Mouse (Mus musculus) limb, embryonic 11.5 days (tissue): ENCODE results near the gene Smim11. TPM values are rescaled to one million over a fixed set of nuclear protein-coding genes. Genes with fewer than 3 reads are reported as not detected.

Source experiments
- ATAC-seq: fragments of 200-750 bp; cut with Nextera tagmentation; 2 replicates; pipeline ENCODE4 v1.8.0; 2017; ENCODE audit warnings: low read depth; ENCODE audit not compliant: insufficient number of reproducible peaks, low FRiP score, low TSS enrichment
- DNase-seq: peaks from one replicate; pipeline ENCODE4 v3.0.0-alpha.2; 2015; ENCODE audit warnings: low spot score
- H3K27ac ChIP-seq: fragments of 300-500 bp; sonication (generic); replicated peaks from 2 replicates; pipeline ENCODE4 v1.5.1; 2014; ENCODE audit warnings: low read depth, mild to moderate bottlenecking, low read length
- H3K27me3 ChIP-seq: fragments of 300-500 bp; sonication (generic); 2 replicates; pipeline ENCODE4 v1.6.1; 2014; ENCODE audit warnings: mild to moderate bottlenecking, low read length, mixed read lengths; ENCODE audit not compliant: control insufficient read depth, insufficient read depth
- H3K36me3 ChIP-seq: fragments of 300-500 bp; sonication (generic); 2 replicates; pipeline ENCODE4 v1.6.1; 2014; ENCODE audit warnings: mild to moderate bottlenecking, low read length, moderate library complexity, mixed read lengths; ENCODE audit not compliant: control insufficient read depth, insufficient read depth
- H3K4me1 ChIP-seq: fragments of 300-500 bp; sonication (generic); 2 replicates; pipeline ENCODE4 v1.6.1; 2014; ENCODE audit warnings: low read length, mixed read lengths; ENCODE audit not compliant: control insufficient read depth, insufficient read depth
- H3K4me2 ChIP-seq: fragments of 300-500 bp; sonication (generic); 2 replicates; pipeline ENCODE4 v1.6.1; 2014; ENCODE audit warnings: low read depth, mild to moderate bottlenecking, moderate library complexity; ENCODE audit not compliant: severe bottlenecking
- H3K4me3 ChIP-seq: fragments of 300-500 bp; sonication (generic); 2 replicates; pipeline ENCODE4 v1.5.1; 2014; ENCODE audit warnings: low read depth, low read length
- H3K9ac ChIP-seq: fragments of 300-500 bp; sonication (generic); 2 replicates; pipeline ENCODE4 v1.6.1; 2014; ENCODE audit warnings: mild to moderate bottlenecking, low read length
- H3K9me3 ChIP-seq: fragments of 300-500 bp; sonication (generic); 2 replicates; pipeline ENCODE4 v1.6.1; 2016; ENCODE audit warnings: low read length; ENCODE audit not compliant: control insufficient read depth
- WGBS: fragments of 180-500 bp; shearing (Covaris S2); extraction: QIAGEN DNeasy Blood & Tissue Kit; methylation state at CpG from one replicate; pipeline ENCODE4 v1.1.7; 2014; 5-methylcytosine and 5-hydroxymethylcytosine counted together
- polyA plus RNA-seq: library from polyadenylated mRNA; unstranded; fragments of >200 nt; fragmentation: Nextera tagmentation; extraction: Ambion mirVana; gene quantifications from 2 replicates; pipeline ENCODE4 v1.2.1, GENCODE M21; 2014

Gene Smim11
- polyA plus RNA-seq, 1 experiment from 2014 or later = 124 TPM

- H3K36me3 ChIP-seq = no peaks in the 10 kb centered on the region
- no peak for ATAC-seq
- no peak overlapping the region for H3K4me2 ChIP-seq
- 95% methylated on average over 2 of the region's 2 CpGs for WGBS
- peaks cover 17% of the 10 kb centered on the region for H3K4me1 ChIP-seq
- no peak overlapping the region for H3K4me3 ChIP-seq
- no peaks in the 10 kb centered on the region for H3K9me3 ChIP-seq
- no peak overlapping the region for H3K9ac ChIP-seq
- H3K27me3 ChIP-seq = no peaks in the 10 kb centered on the region
- DNase-seq = no peak
- H3K27ac ChIP-seq = no peak overlapping the region
Observed at GRCm38 (mm10) chr16:92305519-92305918, 4.4 kb downstream of the Smim11 start.

DNA sequence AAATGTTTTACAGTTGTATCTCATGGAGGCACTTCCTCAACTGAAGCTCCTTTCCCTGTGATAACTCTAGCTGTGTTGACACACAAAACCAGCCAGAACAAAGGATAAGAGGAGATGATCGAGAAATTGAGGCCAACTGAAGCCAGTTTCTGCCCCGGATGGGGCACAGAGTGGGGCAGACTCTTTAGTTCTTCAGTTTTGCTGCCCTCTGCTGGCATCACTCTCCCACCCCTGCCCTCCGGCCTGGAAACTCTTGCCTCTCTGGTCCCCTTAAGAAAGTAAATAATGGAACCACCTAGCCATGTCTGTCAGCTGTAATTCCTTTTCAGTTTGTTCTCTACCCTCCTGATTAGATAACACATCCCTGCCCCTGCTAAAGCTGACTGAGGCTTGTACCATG is 6.9 kb downstream of the Smim11 start:
- H3K9me3 ChIP-seq = no peaks in the 10 kb centered on the region
- no peak overlapping the region for H3K27ac ChIP-seq
- 0 out of 2 replicates have a peak, but pooled peaks cover 6% of the 10 kb centered on the region for H3K4me1 ChIP-seq
- WGBS = 87% methylated on average over 3 of the region's 3 CpGs
- no peak overlapping the region for H3K9ac ChIP-seq
- no peak overlapping the region for H3K4me3 ChIP-seq
- DNase-seq (no peak), ATAC-seq (no peak)
- no peak overlapping the region for H3K4me2 ChIP-seq
- no peaks in the 10 kb centered on the region; the same call in 1 of the 2 replicates for H3K36me3 ChIP-seq
- H3K27me3 ChIP-seq = no peaks in the 10 kb centered on the region

- Histone ChIP-seq H3K27ac (no peak overlapping the region), H3K4me1 (no peaks in the 10 kb centered on the region), H3K9me3 (no peaks in the 10 kb centered on the region), H3K36me3 (no peaks in the 10 kb centered on the region; the same call in 1 of the 2 replicates), H3K27me3 (no peaks in the 10 kb centered on the region), H3K4me3 (no peak overlapping the region), H3K9ac (no peak overlapping the region), H3K4me2 (no peak overlapping the region)
- 29% methylated on average over 4 of the region's 4 CpGs for WGBS
- no peak for DNase-seq
- ATAC-seq = no peak
Observed at GRCm38 (mm10) chr16:92309126-92309525, 8.0 kb downstream of the Smim11 start.

- H3K4me3 ChIP-seq = no peak overlapping the region
- H3K27ac ChIP-seq = no peak overlapping the region
- ATAC-seq (peak; percentile 73), DNase-seq (peak; percentile 55)
- no peak overlapping the region for H3K9ac ChIP-seq
- H3K27me3 ChIP-seq = no peaks in the 10 kb centered on the region
- H3K4me2 ChIP-seq = no peak overlapping the region
- no peaks in the 10 kb centered on the region; the same call in 1 of the 2 replicates for H3K36me3 ChIP-seq
- H3K9me3 ChIP-seq = no peaks in the 10 kb centered on the region
- H3K4me1 ChIP-seq = no peaks in the 10 kb centered on the region
- 54% methylated on average over 13 of the region's 13 CpGs for WGBS
Observed at GRCm38 (mm10) chr16:92313953-92314741, 13.1 kb downstream of the Smim11 start.

GRCm38 (mm10) chr16:92316049-92316738 is 15.1 kb downstream of the Smim11 start:
- no peak for ATAC-seq
- WGBS = 73% methylated on average over 7 of the region's 7 CpGs
- no peaks in the 10 kb centered on the region for H3K27me3 ChIP-seq
- DNase-seq = no peak
- H3K4me1 ChIP-seq = no peaks in the 10 kb centered on the region
- H3K9me3 ChIP-seq = no peaks in the 10 kb centered on the region
- no peaks in the 10 kb centered on the region; the same call in 1 of the 2 replicates for H3K36me3 ChIP-seq
- H3K27ac ChIP-seq = no peak overlapping the region
- no peak overlapping the region for H3K9ac ChIP-seq
- H3K4me2 ChIP-seq = no peak overlapping the region
- no peak overlapping the region for H3K4me3 ChIP-seq

- ATAC-seq = no peak
- peak; percentile 65 for DNase-seq
Observed at GRCm38 (mm10) chr16:92319353-92320109, 18.4 kb downstream of the Smim11 start.

GRCm38 (mm10) chr16:92320361-92320760 is 19.3 kb downstream of the Smim11 start:
- no peaks in the 10 kb centered on the region for H3K4me1 ChIP-seq
- no peak overlapping the region for H3K9ac ChIP-seq
- DNase-seq (no peak), ATAC-seq (no peak)
- H3K27me3 ChIP-seq = no peaks in the 10 kb centered on the region
- H3K9me3 ChIP-seq = no peaks in the 10 kb centered on the region
- H3K4me2 ChIP-seq = no peak overlapping the region
- H3K4me3 ChIP-seq = no peak overlapping the region
- 79% methylated on average over 3 of the region's 3 CpGs for WGBS
- no peak overlapping the region for H3K27ac ChIP-seq
- H3K36me3 ChIP-seq = no peaks in the 10 kb centered on the region

More at GRCm38 (mm10) chr16:92319353-92320109, 18.4 kb downstream of the Smim11 start:
- 68% methylated on average over 20 of the region's 20 CpGs for WGBS
- Histone ChIP-seq H3K4me1 (no peaks in the 10 kb centered on the region), H3K4me3 (no peak overlapping the region), H3K27me3 (no peaks in the 10 kb centered on the region), H3K27ac (no peak overlapping the region), H3K9ac (no peak overlapping the region), H3K36me3 (no peaks in the 10 kb centered on the region), H3K9me3 (no peaks in the 10 kb centered on the region), H3K4me2 (no peak overlapping the region)

GRCm38 (mm10) chr16:92321341-92321740 is 20.3 kb downstream of the Smim11 start, which contains the start of gene Fam243:
Gene Fam243 (minus strand): TSS chr16:92321441.
- ATAC-seq = no peak

More at GRCm38 (mm10) chr16:92321341-92321740, 20.3 kb downstream of the Smim11 start, which contains the start of gene Fam243:
- Histone ChIP-seq H3K4me1 (no peaks in the 10 kb centered on the region), H3K9ac (no peak within 1 kb of the TSS), H3K27ac (no peak within 1 kb of the TSS), H3K36me3 (no peaks in the 10 kb centered on the region), H3K9me3 (no peaks in the 10 kb centered on the region), H3K27me3 (no peaks in the 10 kb centered on the region), H3K4me3 (no peak within 1 kb of the TSS), H3K4me2 (no peak within 1 kb of the TSS)
- WGBS = 89% methylated on average over 8 of the region's 8 CpGs
- no peak for DNase-seq
